Mouse (Mus musculus): ENCODE data around the gene Ckm.
A peak's percentile ranks its signal among the peaks of the same experiment; 100 is the strongest.

Gene Ckm

DNA sequence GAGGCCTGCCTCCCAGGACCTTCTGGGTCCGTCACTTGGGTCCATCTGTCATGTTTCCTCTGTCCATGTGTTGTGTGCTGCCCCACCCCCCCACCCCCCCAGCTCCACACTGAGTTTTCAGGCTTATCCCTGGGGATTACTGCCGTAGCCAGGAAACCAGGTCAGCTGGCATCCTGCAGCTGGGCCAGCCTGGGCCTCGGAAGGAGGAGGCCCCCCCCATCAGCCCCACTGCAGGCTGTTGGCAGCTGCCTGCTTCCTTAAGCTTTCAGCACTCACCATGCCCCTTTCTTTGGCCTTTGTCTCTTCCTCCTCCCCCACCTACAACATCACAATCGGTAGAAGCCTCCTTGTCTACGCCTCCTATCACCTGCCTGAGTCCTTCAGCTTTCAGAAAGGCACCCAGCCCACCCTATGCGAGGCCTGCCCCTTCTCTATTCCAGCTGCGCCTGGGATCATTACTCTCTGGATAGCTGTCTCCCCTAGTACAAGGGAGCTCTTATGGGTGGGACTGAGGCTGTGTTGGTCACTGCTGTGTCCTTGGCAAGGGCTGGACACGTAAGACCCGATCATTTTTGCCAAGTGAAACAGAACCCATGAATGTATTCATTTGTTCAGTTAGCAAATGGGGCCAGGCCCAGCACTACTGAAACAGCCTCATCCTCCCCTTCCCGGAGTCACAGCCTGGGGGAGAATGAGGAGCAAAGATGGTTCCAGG lies 15.7 kb upstream of the Ckm start:
- DNase-seq (ENCODE audit: low read depth, low spot score) = no peak

DNA sequence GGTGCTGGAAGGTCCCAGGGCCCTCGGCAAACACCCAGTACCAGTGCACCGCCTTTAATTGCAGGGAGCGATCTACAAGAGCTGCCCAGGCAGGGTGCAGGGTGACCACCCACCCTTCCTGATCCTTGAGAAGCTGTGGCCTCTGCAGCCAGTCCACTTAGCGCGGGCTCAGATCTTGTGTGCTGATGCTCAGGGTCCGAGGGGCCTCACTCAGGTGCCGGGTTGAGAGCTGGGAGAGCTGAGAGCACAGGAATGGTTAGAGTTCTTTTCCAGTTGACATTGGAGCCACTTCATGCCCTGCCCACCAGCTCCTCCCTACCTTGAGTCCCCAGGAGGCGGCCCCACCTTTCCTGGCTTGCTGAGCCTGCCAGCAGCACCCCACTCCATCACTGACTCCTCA lies 10.1 kb upstream of the Ckm start:
- DNase-seq (ENCODE audit: low read depth, low spot score) = no peak

DNA sequence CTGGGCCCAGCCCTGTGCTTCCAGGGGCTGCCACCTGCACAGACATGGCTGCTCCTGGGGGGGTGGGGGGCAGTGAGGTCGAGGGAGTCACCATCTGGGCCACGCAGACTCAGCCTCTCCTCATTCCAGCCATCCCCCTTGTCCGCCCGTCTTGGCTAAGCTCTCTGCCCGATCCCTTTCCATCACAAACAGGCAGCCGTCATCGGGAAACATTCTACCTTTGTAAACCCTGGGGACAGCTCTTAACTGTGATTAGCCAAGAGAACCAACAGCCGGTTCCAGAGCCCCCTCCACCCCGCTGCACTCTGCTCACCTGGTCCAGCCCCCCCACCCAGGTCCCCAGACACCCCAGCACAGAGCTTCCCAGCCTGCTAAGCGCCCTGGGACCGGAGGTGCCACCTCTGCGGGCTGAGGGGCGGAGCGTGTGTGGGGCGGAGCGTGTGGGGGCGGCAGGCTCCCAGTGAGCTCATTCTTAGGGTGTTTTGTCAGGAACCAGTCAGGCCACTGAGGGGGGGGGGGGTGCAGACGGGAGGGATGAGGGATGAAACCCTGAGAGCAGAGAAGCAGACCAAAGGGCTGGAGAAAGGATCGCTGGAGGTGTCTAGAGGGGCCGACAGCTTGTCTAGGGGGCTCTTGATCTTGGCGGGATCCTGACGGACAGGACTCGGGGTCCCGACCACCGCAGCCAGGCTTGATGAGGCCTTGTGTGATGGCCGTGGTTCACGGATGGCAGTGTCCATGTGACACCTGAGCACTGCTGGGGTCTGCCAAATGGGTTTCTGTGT lies 4.9 kb upstream of the Ckm start:
- DNase-seq (ENCODE audit: low read depth, low spot score) = no peak

DNA sequence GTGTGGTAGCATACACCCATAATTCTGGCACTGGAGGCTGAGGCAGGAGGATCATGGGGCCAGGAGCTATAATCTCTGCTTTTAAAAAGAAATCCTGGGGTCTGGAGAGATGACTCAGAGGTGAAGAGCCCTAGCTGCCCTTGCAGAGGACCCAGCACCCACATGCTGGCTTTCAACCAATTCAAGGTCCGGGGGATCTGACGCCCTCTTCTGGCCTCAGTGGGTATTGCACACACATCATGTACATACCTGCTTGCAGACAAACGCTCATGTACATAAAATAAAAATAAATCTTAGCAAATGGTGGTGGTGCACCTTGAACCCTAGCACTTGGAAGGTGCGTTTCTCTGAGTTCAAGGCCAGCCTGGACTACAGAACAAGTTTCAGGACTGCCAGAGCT lies 3.6 kb upstream of the Ckm start:
- peak; percentile 63 for DNase-seq (ENCODE audit: low read depth, low spot score)

DNA sequence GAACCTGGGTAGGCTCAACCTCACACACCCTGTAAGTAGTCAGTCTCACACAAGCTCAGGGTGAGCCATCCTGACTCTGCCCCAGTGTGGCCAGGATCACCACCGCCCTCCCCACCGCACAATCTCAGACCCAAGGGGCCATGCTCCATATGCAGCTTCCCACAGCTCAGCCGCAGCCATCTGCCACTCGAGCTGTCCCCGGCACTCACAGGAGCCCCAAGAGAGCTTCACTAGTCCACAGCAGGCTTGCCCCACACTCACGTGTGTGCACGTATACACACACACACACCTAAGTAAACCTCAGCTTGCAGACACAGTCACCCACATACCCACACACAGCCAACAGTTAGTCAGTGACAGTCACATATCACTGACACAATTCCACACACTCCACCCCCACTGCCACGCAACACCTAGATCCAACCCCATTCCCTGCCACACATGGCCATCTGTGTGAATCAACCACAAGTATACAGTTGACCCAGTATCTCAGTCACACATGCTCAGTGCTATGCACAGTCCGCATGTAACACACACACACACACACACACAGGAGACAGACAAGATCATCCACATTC lies 2.0 kb upstream of the Ckm start:
- no peak for DNase-seq (ENCODE audit: low read depth, low spot score)

DNA sequence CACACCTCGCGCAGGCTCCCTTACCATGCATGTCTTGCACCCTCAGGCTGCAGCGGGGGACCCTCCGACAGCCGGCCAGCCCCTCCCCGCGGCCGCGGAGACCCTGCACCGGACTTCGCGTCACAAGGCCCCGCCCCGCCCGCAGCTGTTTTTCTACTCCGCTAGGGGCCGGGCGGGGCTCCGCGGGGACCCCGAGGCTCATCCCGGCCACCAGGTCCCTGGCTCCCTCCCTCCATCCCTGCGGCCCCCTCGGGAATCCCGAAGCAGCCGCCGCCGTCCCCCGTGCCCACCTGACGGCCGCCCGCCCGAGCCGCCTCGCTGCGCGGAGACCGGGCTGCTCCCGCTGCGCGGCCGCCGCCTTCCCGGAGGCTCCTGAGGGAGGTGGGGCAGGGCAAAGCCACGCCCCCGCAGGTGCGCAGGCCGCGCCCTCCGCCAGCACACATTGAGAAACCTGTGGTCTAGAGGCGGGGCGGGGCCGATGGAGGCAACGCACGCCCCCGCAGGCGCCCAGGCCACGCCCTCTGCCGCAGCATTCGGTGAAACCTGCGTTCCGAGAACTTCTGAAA lies 762 bp upstream of the Ckm start, which contains the start of gene Klc3:
Gene Klc3 (minus strand): TSS at position 374 of the 566 bp plus-strand sequence.
- peak; percentile 84 for DNase-seq (ENCODE audit: low read depth, low spot score)

DNA sequence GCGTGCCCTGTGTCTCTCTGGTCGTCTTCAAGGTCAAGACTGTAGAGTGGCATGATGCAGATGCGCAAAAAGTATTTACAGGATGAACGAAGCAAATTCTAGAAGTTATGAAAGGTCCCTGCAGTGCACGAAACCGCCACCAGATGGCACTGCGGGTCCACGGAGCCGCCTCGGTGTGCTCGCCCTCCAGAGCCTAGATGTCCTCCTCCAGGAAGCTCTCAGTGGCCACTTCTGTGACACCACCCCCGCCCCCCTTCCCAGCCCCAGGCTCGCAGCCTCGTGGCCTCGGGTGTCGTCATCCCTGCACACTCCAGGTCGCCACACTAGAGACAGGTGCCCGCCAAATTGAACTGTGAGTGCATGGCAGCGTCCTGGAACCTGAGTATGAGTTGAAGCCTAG lies 841 bp downstream of the Ckm start:
- peak; percentile 70 for DNase-seq (ENCODE audit: low read depth, low spot score)

DNA sequence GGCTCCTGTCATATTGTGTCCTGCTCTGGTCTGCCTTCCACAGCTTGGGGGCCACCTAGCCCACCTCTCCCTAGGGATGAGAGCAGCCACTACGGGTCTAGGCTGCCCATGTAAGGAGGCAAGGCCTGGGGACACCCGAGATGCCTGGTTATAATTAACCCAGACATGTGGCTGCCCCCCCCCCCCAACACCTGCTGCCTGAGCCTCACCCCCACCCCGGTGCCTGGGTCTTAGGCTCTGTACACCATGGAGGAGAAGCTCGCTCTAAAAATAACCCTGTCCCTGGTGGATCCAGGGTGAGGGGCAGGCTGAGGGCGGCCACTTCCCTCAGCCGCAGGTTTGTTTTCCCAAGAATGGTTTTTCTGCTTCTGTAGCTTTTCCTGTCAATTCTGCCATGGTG lies 5.2 kb downstream of the Ckm start:
- DNase-seq (ENCODE audit: low read depth, low spot score) = no peak

DNA sequence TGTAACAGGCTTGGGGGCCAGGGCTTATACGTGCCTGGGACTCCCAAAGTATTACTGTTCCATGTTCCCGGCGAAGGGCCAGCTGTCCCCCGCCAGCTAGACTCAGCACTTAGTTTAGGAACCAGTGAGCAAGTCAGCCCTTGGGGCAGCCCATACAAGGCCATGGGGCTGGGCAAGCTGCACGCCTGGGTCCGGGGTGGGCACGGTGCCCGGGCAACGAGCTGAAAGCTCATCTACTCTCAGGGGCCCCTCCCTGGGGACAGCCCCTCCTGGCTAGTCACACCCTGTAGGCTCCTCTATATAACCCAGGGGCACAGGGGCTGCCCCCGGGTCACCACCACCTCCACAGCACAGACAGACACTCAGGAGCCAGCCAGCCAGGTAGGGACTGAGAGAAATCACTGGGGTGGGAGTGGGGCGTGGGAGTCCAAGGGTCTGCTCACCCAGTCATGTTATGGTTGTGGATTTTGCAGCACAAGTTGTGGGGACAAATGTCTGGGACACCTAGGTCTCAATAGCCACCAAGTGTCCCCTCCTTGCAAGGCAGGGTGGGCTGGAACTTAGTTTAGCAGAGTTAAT lies 6.3 kb downstream of the Ckm start:
- DNase-seq (ENCODE audit: low read depth, low spot score) = no peak

DNA sequence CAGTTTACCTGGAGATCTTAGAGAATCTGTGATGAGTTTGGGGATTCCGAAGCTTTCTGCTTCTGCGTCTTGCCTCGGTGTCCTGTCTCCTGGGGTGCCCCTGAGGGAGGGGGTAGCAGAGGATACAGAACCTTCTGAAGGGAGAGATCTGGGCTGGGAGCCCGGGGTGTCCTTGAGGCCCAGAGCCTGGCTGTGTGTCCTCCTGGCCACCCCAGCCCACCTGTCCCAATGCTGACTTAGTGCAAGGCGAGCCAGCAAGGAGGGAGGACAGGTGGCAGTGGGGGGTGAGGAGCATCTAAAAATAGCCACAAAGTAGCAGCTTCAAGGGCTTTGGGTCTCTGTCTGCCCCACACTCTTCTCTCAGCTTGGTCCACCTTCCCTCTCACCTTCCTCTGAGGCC lies 7.2 kb downstream of the Ckm start:
- no peak for DNase-seq (ENCODE audit: low read depth, low spot score)

DNA sequence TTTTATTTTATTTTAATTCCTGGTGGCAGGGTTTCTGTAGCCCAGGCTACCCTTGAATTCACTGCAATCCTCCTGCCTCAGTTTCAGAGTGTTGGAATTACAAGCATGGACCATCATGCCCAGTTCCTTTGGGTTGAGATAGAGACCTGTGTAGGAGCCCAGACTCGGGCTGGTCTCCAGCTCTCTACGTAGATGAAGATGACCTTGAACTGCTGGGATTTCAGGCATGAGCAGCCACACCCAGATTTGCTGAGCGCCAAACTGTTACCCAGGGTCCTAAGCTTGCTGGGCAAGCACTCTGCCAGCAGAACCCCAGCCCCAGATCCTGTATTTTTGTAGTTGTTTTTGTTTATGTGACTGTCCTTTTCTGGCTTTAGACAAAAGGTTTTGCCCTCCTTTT lies 8.9 kb downstream of the Ckm start:
- peak; percentile 47 for DNase-seq (ENCODE audit: low read depth, low spot score)

DNA sequence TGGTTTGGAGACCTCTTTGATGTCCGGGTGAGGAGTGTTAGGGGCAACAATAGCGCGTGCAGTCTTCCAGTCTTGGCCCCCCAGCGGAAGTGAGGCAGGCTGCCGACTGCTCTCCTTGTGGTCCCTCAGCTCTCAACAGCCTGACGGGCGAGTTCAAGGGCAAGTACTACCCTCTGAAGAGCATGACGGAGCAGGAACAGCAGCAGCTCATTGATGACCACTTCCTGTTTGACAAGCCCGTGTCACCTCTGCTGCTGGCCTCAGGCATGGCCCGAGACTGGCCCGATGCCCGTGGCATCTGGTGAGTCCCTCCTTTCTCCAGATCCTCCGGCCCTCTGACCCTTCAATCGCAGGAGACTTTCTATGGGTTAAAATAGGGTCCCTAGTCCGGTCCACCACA lies 12.0 kb downstream of the Ckm start:
- no peak for DNase-seq (ENCODE audit: low read depth, low spot score)

DNA sequence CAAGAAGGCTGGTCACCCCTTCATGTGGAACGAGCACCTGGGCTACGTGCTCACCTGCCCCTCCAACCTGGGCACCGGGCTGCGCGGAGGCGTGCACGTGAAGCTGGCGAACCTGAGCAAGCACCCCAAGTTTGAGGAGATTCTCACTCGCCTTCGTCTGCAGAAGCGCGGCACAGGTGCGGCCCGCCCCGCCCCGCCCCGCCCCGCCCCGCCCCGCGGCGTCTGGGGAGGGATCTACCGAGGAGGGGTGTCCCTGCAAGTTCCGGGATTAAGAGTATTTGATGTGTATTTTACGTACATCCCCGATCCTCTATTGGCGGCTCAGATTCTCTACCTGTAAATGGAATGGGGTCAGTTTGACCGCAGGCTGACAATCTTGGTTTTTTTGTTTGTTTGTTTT lies 15.5 kb downstream of the Ckm start:
- DNase-seq (ENCODE audit: low read depth, low spot score) = no peak

DNA sequence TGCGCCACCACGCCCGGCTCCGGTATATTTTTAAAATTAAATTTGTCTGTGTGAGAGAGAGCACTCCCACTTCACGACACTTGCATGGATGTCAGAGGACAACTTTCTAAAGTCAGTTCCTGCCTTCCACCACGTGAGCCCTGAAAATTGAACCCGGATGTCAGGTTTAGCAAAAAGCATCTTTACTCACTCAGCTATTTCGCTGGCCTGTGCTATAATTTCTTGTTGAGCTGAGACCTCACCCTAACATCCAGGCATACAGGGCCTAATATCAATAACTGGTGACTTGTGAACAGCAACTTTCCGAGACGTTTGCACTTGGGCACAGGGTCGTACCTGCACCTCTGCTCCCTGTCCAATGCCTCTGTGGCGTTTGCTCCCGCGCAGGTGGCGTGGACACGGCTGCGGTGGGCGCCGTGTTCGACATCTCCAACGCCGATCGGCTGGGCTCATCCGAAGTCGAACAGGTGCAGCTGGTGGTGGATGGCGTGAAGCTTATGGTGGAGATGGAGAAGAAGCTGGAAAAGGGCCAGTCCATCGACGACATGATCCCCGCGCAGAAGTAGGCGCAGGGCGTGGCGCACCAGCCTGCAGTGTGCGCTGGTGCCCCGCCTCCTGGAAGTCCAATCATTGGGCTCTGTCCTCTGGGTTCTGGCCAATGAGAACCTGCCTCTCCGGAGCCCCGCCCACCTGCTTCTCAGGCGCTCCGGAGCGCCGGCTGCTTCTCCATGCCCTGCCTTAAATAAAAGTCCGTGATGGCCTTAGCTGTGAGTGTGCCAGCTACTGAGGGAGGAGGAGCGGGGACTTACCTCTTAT lies 16.5 kb downstream of the Ckm start:
- peak; percentile 89 for DNase-seq (ENCODE audit: low read depth, low spot score)

DNA sequence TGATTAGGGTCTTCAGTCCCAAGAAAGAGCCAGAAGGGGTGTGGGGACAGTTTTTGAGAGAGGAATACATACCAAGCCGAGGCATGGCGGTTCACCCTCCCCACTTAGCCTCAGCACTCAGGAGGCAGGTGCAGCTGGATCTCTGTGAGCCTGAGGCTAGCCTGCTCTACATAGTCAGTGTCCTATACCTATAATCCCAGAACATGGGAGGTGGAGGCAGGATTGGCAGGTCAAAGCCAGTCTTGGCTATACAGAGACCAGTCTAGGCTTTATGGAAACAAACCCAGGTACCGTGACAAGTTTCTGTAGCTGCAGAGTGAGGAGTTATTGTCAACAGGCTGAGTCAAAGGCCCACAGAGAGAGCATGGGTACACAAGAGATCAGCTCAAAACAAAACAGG lies 18.5 kb downstream of the Ckm start:
- DNase-seq (ENCODE audit: low read depth, low spot score) = no peak

DNA sequence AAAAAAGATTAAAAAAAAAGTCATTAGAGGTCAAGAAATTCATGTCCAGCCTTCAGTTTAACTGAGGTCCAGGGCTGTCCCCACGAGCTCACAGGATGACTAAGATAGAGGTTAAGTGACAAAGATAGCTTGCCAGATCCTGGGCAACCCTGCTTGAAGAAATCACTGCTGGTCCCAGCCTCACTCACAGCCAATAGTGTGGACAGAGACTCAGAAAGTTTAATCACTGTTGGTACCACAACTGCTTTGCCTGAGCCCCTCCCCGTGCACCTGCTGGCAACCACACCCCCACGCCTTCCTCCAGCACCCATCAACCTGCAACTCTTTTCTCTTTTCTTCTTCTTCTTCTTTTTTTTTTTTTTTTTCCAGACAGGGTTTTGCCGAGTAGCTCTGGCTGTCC lies 19.5 kb downstream of the Ckm start:
- DNase-seq (ENCODE audit: low read depth, low spot score) = no peak

DNA sequence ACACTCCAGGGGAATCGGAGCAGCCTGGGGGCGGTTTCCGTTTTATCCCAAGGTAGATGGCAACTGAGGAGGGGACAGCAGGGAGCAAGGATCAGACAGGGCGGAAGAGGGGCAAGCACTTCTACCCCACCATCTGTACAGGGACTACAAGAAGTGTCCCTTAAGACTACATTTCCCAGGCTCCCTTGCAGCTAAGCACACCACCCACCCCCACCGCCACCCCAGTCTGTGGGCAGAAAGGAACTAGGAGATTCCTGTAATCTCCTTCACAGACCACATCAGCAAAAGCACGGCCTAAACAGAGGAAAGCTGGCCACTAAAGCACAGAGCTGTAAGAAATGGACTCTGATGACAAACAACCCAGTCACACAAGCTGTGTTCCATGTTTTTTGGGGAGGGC lies 21.8 kb downstream of the Ckm start:
- DNase-seq (ENCODE audit: low read depth, low spot score) = no peak

DNA sequence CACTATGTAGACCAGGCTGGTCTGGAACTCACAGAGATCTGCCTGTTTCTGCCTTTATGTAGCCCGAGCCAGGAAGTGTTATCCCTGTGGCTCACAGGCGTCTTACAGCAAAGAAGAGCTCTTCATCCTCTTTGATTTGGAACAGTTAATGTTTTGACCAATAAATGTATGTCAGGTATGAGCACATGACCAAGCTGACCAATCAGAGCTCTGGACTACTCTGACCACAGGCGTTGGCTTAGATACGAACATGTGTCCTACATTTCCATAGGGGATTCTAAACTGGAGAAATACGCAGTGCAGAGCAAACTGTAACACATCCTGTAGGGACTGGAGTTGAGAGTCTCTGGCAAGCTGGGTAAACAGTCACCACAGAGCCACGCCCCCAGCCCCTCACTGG lies 22.3 kb downstream of the Ckm start:
- DNase-seq (ENCODE audit: low read depth, low spot score) = peak; percentile 58

DNA sequence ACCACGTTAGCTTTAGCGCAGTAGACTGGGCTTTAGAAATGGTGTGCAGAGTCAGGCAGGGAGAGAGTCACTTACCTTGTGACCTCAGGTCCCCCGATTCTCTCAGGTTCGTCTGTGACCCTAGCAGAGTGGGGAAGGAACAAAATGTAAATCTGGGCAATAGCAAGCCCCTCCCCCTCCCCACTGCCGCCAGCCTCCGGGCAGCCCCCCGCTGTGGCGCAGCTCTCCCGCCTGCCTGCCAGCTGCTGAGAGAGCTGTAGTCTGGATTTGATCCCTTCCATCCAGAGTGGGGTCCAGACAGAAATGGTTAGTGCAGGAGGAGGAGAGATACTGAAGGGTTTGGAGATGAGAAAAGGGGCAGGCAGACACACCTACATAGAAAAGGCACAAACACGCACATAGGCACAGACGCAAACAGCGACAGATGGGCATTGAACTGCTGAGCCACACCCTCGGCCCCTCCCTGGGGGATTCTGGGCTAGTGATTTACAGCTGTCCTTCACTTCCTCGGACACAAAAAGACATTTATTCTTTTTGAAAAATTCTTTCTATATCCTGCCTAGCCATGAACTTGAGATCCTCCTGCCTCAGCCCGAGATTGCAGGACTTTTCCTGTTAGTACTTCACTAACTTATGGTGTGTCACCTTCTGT lies 23.5 kb downstream of the Ckm start:
- DNase-seq (ENCODE audit: low read depth, low spot score) = no peak

DNA sequence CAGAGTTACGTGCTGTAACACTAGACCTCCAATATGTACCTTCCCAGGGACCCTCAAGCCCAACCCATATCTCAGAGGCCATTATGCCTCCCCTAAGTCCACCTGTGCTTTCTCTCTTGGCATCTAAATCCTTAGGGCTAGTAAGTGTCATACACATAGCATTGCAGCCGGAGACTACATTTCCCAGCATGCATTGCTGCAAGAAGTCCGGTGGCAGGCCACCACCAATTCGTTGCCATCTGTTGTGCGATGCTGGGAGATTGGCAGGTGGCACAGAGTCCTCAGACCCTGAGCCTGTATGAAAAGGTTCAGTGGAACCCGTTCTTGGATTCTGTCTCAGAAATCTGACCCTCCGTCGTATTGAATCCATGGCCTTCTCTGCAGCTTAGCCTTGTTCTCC lies 25.1 kb downstream of the Ckm start:
- DNase-seq (ENCODE audit: low read depth, low spot score) = peak; percentile 58

DNA sequence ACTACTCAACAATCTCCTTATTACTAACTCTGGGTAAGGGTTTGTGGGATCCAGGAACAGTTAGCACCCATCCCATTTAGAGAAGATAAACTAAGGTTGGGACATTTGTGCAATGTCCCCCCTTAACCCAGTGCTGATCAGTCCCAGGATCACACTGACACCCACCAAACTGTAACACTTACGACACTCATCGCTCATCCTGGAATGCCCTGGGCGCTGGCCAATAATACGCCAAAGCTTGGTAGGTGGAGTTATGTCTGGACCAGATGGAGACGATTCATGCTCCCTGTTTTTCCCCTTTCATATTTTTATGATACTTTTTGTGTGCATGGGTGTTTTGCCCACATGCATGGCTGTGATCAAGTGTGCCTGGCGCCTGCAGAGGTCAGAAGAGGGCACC lies 25.8 kb downstream of the Ckm start:
- no peak for DNase-seq (ENCODE audit: low read depth, low spot score)
